Mouse (Mus musculus) liver, embryonic 14.5 days (tissue): Measurements from ENCODE around the gene Fndc3a.

Experiments
- CTCF ChIP-seq: IDR thresholded peaks from 2 replicates; pipeline ENCODE4 v1.5.1; 2016; ENCODE audit warnings: antibody characterized with exemption, low read depth, control low read depth
- EP300 ChIP-seq: IDR thresholded peaks from 2 replicates; pipeline ENCODE4 v1.6.1; 2016; ENCODE audit warnings: antibody characterized with exemption, low read depth

- no peak for TF ChIP-seq CTCF
- TF ChIP-seq EP300, result no peak
Measured at GRCm38 (mm10) chr14:72740336-72740735, 30.5 kb upstream of the Fndc3a start.
